Mouse (Mus musculus): ENCODE results near the gene Dcbld2. TPM values are rescaled to one million over a fixed set of nuclear protein-coding genes. Genes with fewer than 3 reads are reported as not detected.

Gene Dcbld2
- polyA plus RNA-seq, 1 experiment from 2014 or later = 8.7 TPM

- H3K27me3 ChIP-seq (ENCODE audit: control insufficient read depth, insufficient read depth, low read length) = no peaks in the 10 kb centered on the region
- ATAC-seq (ENCODE audit: low FRiP score) (no peak), DNase-seq (ENCODE audit: low spot score) (no peak)
- no peak overlapping the region for H3K4me2 ChIP-seq (replicated peaks)
- H3K4me3 ChIP-seq (replicated peaks; ENCODE audit: low read length) = no peak overlapping the region
- H3K9ac ChIP-seq = no peak overlapping the region
- WGBS = 92% methylated on average over 9 of the region's 9 CpGs
- H3K9me3 ChIP-seq (ENCODE audit: control insufficient read depth, low read length) = no peaks in the 10 kb centered on the region
- H3K4me1 ChIP-seq (replicated peaks; ENCODE audit: control insufficient read depth, insufficient read depth, low read length) = peaks cover 17% of the 10 kb centered on the region; the same call in 1 of the 2 replicates
- no peaks in the 10 kb centered on the region for H3K36me3 ChIP-seq (replicated peaks; ENCODE audit: control insufficient read depth, insufficient read depth)
- no peak overlapping the region for H3K27ac ChIP-seq
These were observed 106.3 kb downstream of the Dcbld2 start for GRCm38 (mm10) chr16:58514565-58514964.

- DNase-seq (ENCODE audit: low spot score) (no peak), ATAC-seq (ENCODE audit: low FRiP score) (no peak)
- Histone ChIP-seq H3K9me3 (ENCODE audit: control insufficient read depth, low read length) (no peaks in the 10 kb centered on the region), H3K27ac (no peak overlapping the region), H3K27me3 (ENCODE audit: control insufficient read depth, insufficient read depth, low read length) (peaks cover 6% of the 10 kb centered on the region), H3K9ac (no peak overlapping the region), H3K4me2 (replicated peaks) (no peak overlapping the region), H3K4me3 (replicated peaks; ENCODE audit: low read length) (no peak overlapping the region), H3K4me1 (replicated peaks; ENCODE audit: control insufficient read depth, insufficient read depth, low read length) (peaks cover 17% of the 10 kb centered on the region; the same call in 1 of the 2 replicates), H3K36me3 (replicated peaks; ENCODE audit: control insufficient read depth, insufficient read depth) (no peaks in the 10 kb centered on the region)
- WGBS = 87% methylated on average over 2 of the region's 2 CpGs
These were observed 107.9 kb downstream of the Dcbld2 start for GRCm38 (mm10) chr16:58516161-58516560.

GRCm38 (mm10) chr16:58516960-58517798, 108.9 kb downstream of the Dcbld2 start:
- H3K4me3 ChIP-seq (replicated peaks; ENCODE audit: low read length) = no peak overlapping the region
- WGBS = 93% methylated on average over 7 of the region's 7 CpGs
- peaks cover 17% of the 10 kb centered on the region; the same call in 1 of the 2 replicates for H3K4me1 ChIP-seq (replicated peaks; ENCODE audit: control insufficient read depth, insufficient read depth, low read length)
- H3K27me3 ChIP-seq (ENCODE audit: control insufficient read depth, insufficient read depth, low read length) = peaks cover 11% of the 10 kb centered on the region
- H3K9ac ChIP-seq = no peak overlapping the region
- no peak for DNase-seq (ENCODE audit: low spot score)
- H3K9me3 ChIP-seq (ENCODE audit: control insufficient read depth, low read length) = no peaks in the 10 kb centered on the region
- H3K27ac ChIP-seq = no peak overlapping the region
- no peak overlapping the region for H3K4me2 ChIP-seq (replicated peaks)
- ATAC-seq (ENCODE audit: low FRiP score) = no peak
- no peaks in the 10 kb centered on the region for H3K36me3 ChIP-seq (replicated peaks; ENCODE audit: control insufficient read depth, insufficient read depth)

Other genes with a start within 250 kb of the Dcbld2 start
- 10.4 and 10.8 TPM in 2 replicates for gene St3gal6, start 115.8 kb downstream of the Dcbld2 start, polyA plus RNA-seq (2014; fragmentation: Nextera tagmentation; extraction: Ambion mirVana)
- gene Gm813, start 208.5 kb downstream of the Dcbld2 start, polyA plus RNA-seq (2014; fragmentation: Nextera tagmentation; extraction: Ambion mirVana) = not detected in 2 replicates
- not detected in 2 replicates for gene E330017A01Rik, start 230.3 kb downstream of the Dcbld2 start, polyA plus RNA-seq (2014; fragmentation: Nextera tagmentation; extraction: Ambion mirVana)